ENCODE assay signal across 11 mouse cellular contexts in genomic region chr6:91546241-91546884, GRCm38 (mm10). TPM values are rescaled to one million over a fixed set of nuclear protein-coding genes. Genes with fewer than 3 reads are reported as not detected.
A peak's percentile ranks its signal among the peaks of the same experiment; 100 is the strongest.
DNase-seq lines count a peak whose midpoint lies in the region; ATAC-seq and TF ChIP-seq lines count a peak whose summit lies in the region.
"Had no signal": no experiment of that assay in that cellular context is flagged by ENCODE, and none has a peak within 500 bp of the region (broad histone marks: within the 10 kb centered on the region; RNA-seq: fewer than 3 reads in every experiment).

No protein-coding gene starts in this region.

- H3K4me2 ChIP-seq in lung, embryonic 14.5 days, result no peak overlapping the region
- H3K4me2 ChIP-seq in heart, embryonic 14.5 days (ENCODE audit: low read length), result 0 out of 2 replicates have a peak overlapping the region, but pooled peaks have one; percentile 4
- H3K4me2 ChIP-seq in forebrain, embryonic 15.5 days (replicated peaks), result no peak overlapping the region
- H3K4me2 ChIP-seq: limb, embryonic 12.5 days had no signal

- H3K36me3 ChIP-seq in lung, embryonic 14.5 days (ENCODE audit: insufficient read depth), result no peaks in the 10 kb centered on the region
- H3K36me3 ChIP-seq in heart, embryonic 14.5 days (ENCODE audit: control insufficient read depth, insufficient read depth, low read length), result no peaks in the 10 kb centered on the region
- H3K36me3 ChIP-seq in liver, adult 2 months (ENCODE audit: control insufficient read depth, insufficient read depth, low read length), result no peaks in the 10 kb centered on the region
- no peaks in the 10 kb centered on the region for H3K36me3 ChIP-seq in forebrain, embryonic 15.5 days
- H3K36me3 ChIP-seq: limb, embryonic 12.5 days had no signal

- H3K79me2 ChIP-seq in liver, adult 2 months (ENCODE audit: control insufficient read depth, insufficient read depth, low read length), result no peaks in the 10 kb centered on the region

- H3K4me1 ChIP-seq in lung, embryonic 14.5 days (ENCODE audit: insufficient read depth), result peaks cover 11% of the 10 kb centered on the region; the same call in 1 of the 2 replicates
- peaks cover 8% of the 10 kb centered on the region; the same call in 1 of the 2 replicates for H3K4me1 ChIP-seq in lung, adult 2 months (ENCODE audit: control insufficient read depth, insufficient read depth, low read length)
- peaks cover 30 to 35% of the 10 kb centered on the region in 2 experiments for H3K4me1 ChIP-seq in heart, embryonic 14.5 days (ENCODE audit: control insufficient read depth in 2 of 2, insufficient read depth in 2 of 2, low read length in 2 of 2)
- H3K4me1 ChIP-seq in liver, adult 2 months (ENCODE audit: control insufficient read depth, insufficient read depth, low read length), result no peaks in the 10 kb centered on the region
- no peaks in the 10 kb centered on the region for H3K4me1 ChIP-seq in forebrain, embryonic 15.5 days

- no peak for TF ChIP-seq POLR2A in lung, adult 2 months (IDR thresholded peaks at IDR 0.05; ENCODE audit: borderline replicate concordance, extremely low read depth, low read depth, low read length)
- no peak for TF ChIP-seq POLR2A in liver, adult 2 months (IDR thresholded peaks at IDR 0.05; ENCODE audit: extremely low read depth, insufficient read depth, low read length)

- no peak overlapping the region for H3K4me3 ChIP-seq in lung, embryonic 14.5 days (ENCODE audit: low read depth, low read length)
- no peak overlapping the region for H3K4me3 ChIP-seq in lung, adult 2 months (replicated peaks; ENCODE audit: extremely low read depth, low read depth, low read length)
- H3K4me3 ChIP-seq in heart, embryonic 14.5 days (ENCODE audit: control insufficient read depth in 1 of 2, insufficient read depth in 1 of 2, low read depth in 1 of 2, low read length in 2 of 2), result no peak overlapping the region
- H3K4me3 ChIP-seq in liver, adult 2 months (ENCODE audit: insufficient read depth, low read depth, low read length), result no peak overlapping the region
- no peak overlapping the region for H3K4me3 ChIP-seq in forebrain, embryonic 15.5 days
- H3K4me3 ChIP-seq: limb, embryonic 12.5 days had no signal

- WGBS in lung, embryonic 14.5 days, result 22% methylated on average over 9 of the region's 9 CpGs
- 20% methylated on average over 9 of the region's 9 CpGs for WGBS in lung, adult 2 months
- WGBS in heart, embryonic 14.5 days, result 5% methylated on average over 9 of the region's 9 CpGs
- WGBS in liver, adult 2 months, result 49% methylated on average over 9 of the region's 9 CpGs
- 80% methylated on average over 9 of the region's 9 CpGs for WGBS in forebrain, embryonic 15.5 days

- peak; percentile 77 for ATAC-seq in lung, embryonic 14.5 days (ENCODE audit: insufficient read depth)
- ATAC-seq in heart, embryonic 14.5 days (ENCODE audit: insufficient number of reproducible peaks, insufficient read depth, low FRiP score, low read depth), result peak; percentile 93
- ATAC-seq in forebrain, embryonic 15.5 days (replicated peaks), result no peak
- ATAC-seq: forebrain, postnatal 0 days had no signal

- no peaks in the 10 kb centered on the region for H3K9me3 ChIP-seq in lung, embryonic 14.5 days (ENCODE audit: low read depth, low read length)
- H3K9me3 ChIP-seq in heart, embryonic 14.5 days (ENCODE audit: control insufficient read depth, low read length), result no peaks in the 10 kb centered on the region; the same call in 1 of the 2 replicates
- no peaks in the 10 kb centered on the region for H3K9me3 ChIP-seq in forebrain, embryonic 15.5 days
- H3K9me3 ChIP-seq: limb, embryonic 12.5 days had no signal

- H3K9ac ChIP-seq in lung, embryonic 14.5 days, result no peak overlapping the region
- no peak overlapping the region for H3K9ac ChIP-seq in heart, embryonic 14.5 days (ENCODE audit: low read length)
- H3K9ac ChIP-seq in liver, adult 2 months (ENCODE audit: low read depth, low read length), result no peak overlapping the region
- H3K9ac ChIP-seq in forebrain, embryonic 15.5 days (replicated peaks), result no peak overlapping the region
- H3K9ac ChIP-seq: forebrain, postnatal 0 days; limb, embryonic 12.5 days had no signal

- no peak for TF ChIP-seq CTCF in lung, embryonic 14.5 days (IDR thresholded peaks at IDR 0.05; ENCODE audit: low read depth)
- TF ChIP-seq CTCF in lung, adult 2 months (IDR thresholded peaks at IDR 0.05; ENCODE audit: insufficient read depth, low read length), result no peak
- TF ChIP-seq CTCF in liver, adult 2 months (IDR thresholded peaks at IDR 0.05; ENCODE audit: low read depth, low read length), result no peak

- no peaks in the 10 kb centered on the region for H3K27me3 ChIP-seq in lung, embryonic 14.5 days (ENCODE audit: insufficient read depth, low read length)
- H3K27me3 ChIP-seq in heart, embryonic 14.5 days (ENCODE audit: control insufficient read depth, insufficient read depth, low read length), result peaks cover 76% of the 10 kb centered on the region
- no peaks in the 10 kb centered on the region for H3K27me3 ChIP-seq in liver, adult 2 months (ENCODE audit: control insufficient read depth, insufficient read depth, low read length)
- H3K27me3 ChIP-seq in forebrain, embryonic 15.5 days, result no peaks in the 10 kb centered on the region
- H3K27me3 ChIP-seq: limb, embryonic 12.5 days had no signal

- DNase-seq in lung, embryonic 14.5 days, result peak; percentile 73
- no peak for DNase-seq in lung, adult 2 months
- peak; percentile 48 for DNase-seq in liver, adult 2 months (ENCODE audit: extremely low read depth, low read depth, low spot score)
- peak; percentile 23 to 68 for DNase-seq in lung, postnatal 4 days
- DNase-seq in thymus, postnatal 36 days, result no peak
- no peak for DNase-seq in thymus, postnatal 0 days (ENCODE audit: low spot score)
- DNase-seq: forebrain, postnatal 0 days; midbrain, embryonic 14.5 days had no signal

- no peak overlapping the region; the same call in 1 of the 2 replicates for H3K27ac ChIP-seq in lung, embryonic 14.5 days (ENCODE audit: low read depth)
- H3K27ac ChIP-seq in heart, embryonic 14.5 days (replicated peaks in 1 of 2; ENCODE audit: control insufficient read depth in 1 of 2, insufficient read depth in 1 of 2, low read depth in 2 of 2, low read length in 2 of 2), result peak overlapping the region; percentile 63
- H3K27ac ChIP-seq in liver, adult 2 months (replicated peaks; ENCODE audit: insufficient read depth, low read depth, low read length), result no peak overlapping the region
- no peak overlapping the region for H3K27ac ChIP-seq in forebrain, embryonic 15.5 days (replicated peaks)
- H3K27ac ChIP-seq: limb, embryonic 12.5 days had no signal

RNA-seq across cellular contexts. Expression of gene Lsm3, which starts 30.6 kb away (rescaled TPM):
- 325 TPM in 2 replicates for polyA plus RNA-seq in lung, embryonic 14.5 days (2014; fragmentation: Nextera tagmentation; extraction: Ambion mirVana)
- 7.7 and 10.8 TPM in 2 replicates for polyA plus RNA-seq in lung, adult 2 months (2012; rRNA removed)
- polyA plus RNA-seq in heart, embryonic 14.5 days (2014; fragmentation: Nextera tagmentation; extraction: Ambion mirVana), result 185 and 193 TPM in 2 replicates
- 11.5 and 19.6 TPM in 2 replicates for total RNA-seq in liver, adult 2 months (2014; rRNA removed)
- polyA plus RNA-seq in liver, adult 2 months (2012; rRNA removed), result 3.2 and 3.5 TPM in 2 replicates
- 181 and 185 TPM in 2 replicates for polyA plus RNA-seq in forebrain, embryonic 15.5 days (2015; fragmentation: Nextera tagmentation; extraction: Ambion mirVana)
- 327 and 351 TPM in 2 replicates for polyA plus RNA-seq in thymus, postnatal 0 days (2015; fragmentation: Nextera tagmentation; extraction: Ambion mirVana)

RNA-seq across cellular contexts. Expression of gene Xpc, which starts 30.7 kb away (rescaled TPM):
- polyA plus RNA-seq in lung, embryonic 14.5 days (2014; fragmentation: Nextera tagmentation; extraction: Ambion mirVana), result 15.4 and 17.9 TPM in 2 replicates
- 12.4 and 17.3 TPM in 2 replicates for polyA plus RNA-seq in lung, adult 2 months (2012; rRNA removed)
- 9.6 and 12.0 TPM in 2 replicates for polyA plus RNA-seq in heart, embryonic 14.5 days (2014; fragmentation: Nextera tagmentation; extraction: Ambion mirVana)
- total RNA-seq in liver, adult 2 months (2014; rRNA removed), result 12.4 and 12.6 TPM in 2 replicates
- polyA plus RNA-seq in liver, adult 2 months (2012; rRNA removed), result 4.5 and 5.6 TPM in 2 replicates
- 20.8 and 21.7 TPM in 2 replicates for polyA plus RNA-seq in forebrain, embryonic 15.5 days (2015; fragmentation: Nextera tagmentation; extraction: Ambion mirVana)
- 26.4 and 27.5 TPM in 2 replicates for polyA plus RNA-seq in thymus, postnatal 0 days (2015; fragmentation: Nextera tagmentation; extraction: Ambion mirVana)

Comparison
In these comparisons a context has a peak if more than half of its experiments do, and no peak if none do; other contexts are left out.
1. DNase-seq: peak in lung, embryonic 14.5 days (single experiment), liver, adult 2 months (single experiment) and lung, postnatal 4 days (2 of 2); none in lung, adult 2 months (single experiment), thymus, postnatal 36 days (0 of 2) and thymus, postnatal 0 days (single experiment).
2. RNA of gene Lsm3, which starts 30.6 kb away (polyA plus RNA-seq): 327 to 351 TPM in thymus, postnatal 0 days, 325 TPM in lung, embryonic 14.5 days, 185 to 193 TPM in heart, embryonic 14.5 days and 181 to 185 TPM in forebrain, embryonic 15.5 days; 7.7 to 10.8 TPM in lung, adult 2 months and 3.2 to 3.5 TPM in liver, adult 2 months; every median in the first group is over 10 times any median in the second.
3. H3K27ac ChIP-seq: peak in heart, embryonic 14.5 days (2 of 2); none in lung, embryonic 14.5 days (single experiment), liver, adult 2 months (single experiment) and forebrain, embryonic 15.5 days (single experiment).